Mouse (Mus musculus) bone marrow macrophage, adult 2 months (primary cell): ENCODE results near the gene Rnf223.

Experiments used
- CTCF ChIP-seq: IDR thresholded peaks from 2 replicates; pipeline ENCODE4 v1.5.1; 2012; ENCODE audit warnings: low read depth, mild to moderate bottlenecking, low read length, moderate library complexity
- POLR2A ChIP-seq: IDR thresholded peaks from 2 replicates; pipeline ENCODE4 v1.6.1; 2012; ENCODE audit warnings: mild to moderate bottlenecking, low read depth, low read length, borderline replicate concordance

- TF ChIP-seq CTCF: no peak
- no peak for TF ChIP-seq POLR2A
These were observed 41.5 kb downstream of the Rnf223 start for GRCm38 (mm10) chr4:156171828-156172227.
